ENCODE assay signal across 7 mouse cellular contexts in genomic region chr19:53076238-53076981, GRCm38 (mm10). TPM values are rescaled to one million over a fixed set of nuclear protein-coding genes. Genes with fewer than 3 reads are reported as not detected.
A peak's percentile ranks its signal among the peaks of the same experiment; 100 is the strongest.
DNase-seq lines count a peak whose midpoint lies in the region; ATAC-seq and TF ChIP-seq lines count a peak whose summit lies in the region.

No protein-coding gene starts in this region.

- 55% methylated on average over 18 of the region's 18 CpGs for WGBS in heart, embryonic 13.5 days
- 73% methylated on average over 18 of the region's 18 CpGs for WGBS in hindbrain, embryonic 16.5 days
- 75% methylated on average over 18 of the region's 18 CpGs for WGBS in midbrain, embryonic 16.5 days

- ATAC-seq in heart, embryonic 13.5 days (ENCODE audit: extremely low read depth, insufficient number of reproducible peaks, low FRiP score, low TSS enrichment): no peak; the same call in 1 of the 2 replicates
- no peak for ATAC-seq in hindbrain, embryonic 16.5 days
- no peak for ATAC-seq in midbrain, embryonic 16.5 days

- no peak for TF ChIP-seq CTCF in C2C12 (IDR thresholded peaks at IDR 0.05; ENCODE audit: control insufficient read depth, insufficient read depth, insufficient read length)

- H3K4me1 ChIP-seq in heart, embryonic 13.5 days: peaks cover 46% of the 10 kb centered on the region
- no peaks in the 10 kb centered on the region; the same call in 1 of the 2 replicates for H3K4me1 ChIP-seq in hindbrain, embryonic 16.5 days (ENCODE audit: control insufficient read depth, insufficient read depth, low read depth, low read length)
- H3K4me1 ChIP-seq in midbrain, embryonic 16.5 days (ENCODE audit: control insufficient read depth, insufficient read depth, low read length): no peaks in the 10 kb centered on the region; the same call in 1 of the 2 replicates

- H3K79me3 ChIP-seq in C2C12 (ENCODE audit: low read depth): no peaks in the 10 kb centered on the region

- peak overlapping the region; percentile 42 for H3K27ac ChIP-seq in heart, embryonic 13.5 days (replicated peaks)
- no peak overlapping the region for H3K27ac ChIP-seq in hindbrain, embryonic 16.5 days (ENCODE audit: low read depth, low read length)
- H3K27ac ChIP-seq in midbrain, embryonic 16.5 days (ENCODE audit: low read length): no peak overlapping the region

- H3K4me2 ChIP-seq in heart, embryonic 13.5 days: 0 out of 2 replicates have a peak overlapping the region, but pooled peaks have one; percentile 24
- no peak overlapping the region for H3K4me2 ChIP-seq in hindbrain, embryonic 16.5 days (ENCODE audit: low read length)
- H3K4me2 ChIP-seq in midbrain, embryonic 16.5 days (ENCODE audit: low read length): no peak overlapping the region

- H3K79me2 ChIP-seq in C2C12 (ENCODE audit: control insufficient read depth, insufficient read depth): no peaks in the 10 kb centered on the region

- no peaks in the 10 kb centered on the region for H3K36me3 ChIP-seq in C2C12 (ENCODE audit: control insufficient read depth, insufficient read depth)
- H3K36me3 ChIP-seq in heart, embryonic 13.5 days: no peaks in the 10 kb centered on the region
- H3K36me3 ChIP-seq in hindbrain, embryonic 16.5 days (ENCODE audit: control insufficient read depth, insufficient read depth, low read length): no peaks in the 10 kb centered on the region
- no peaks in the 10 kb centered on the region for H3K36me3 ChIP-seq in midbrain, embryonic 16.5 days (ENCODE audit: control insufficient read depth, insufficient read depth, low read length)

- H3K9ac ChIP-seq in heart, embryonic 13.5 days: no peak overlapping the region
- H3K9ac ChIP-seq in hindbrain, embryonic 16.5 days (ENCODE audit: low read depth, low read length): no peak overlapping the region
- no peak overlapping the region for H3K9ac ChIP-seq in midbrain, embryonic 16.5 days (ENCODE audit: low read depth, low read length)

- no peak overlapping the region for H3K4me3 ChIP-seq in C2C12 (ENCODE audit: insufficient read depth, poor library complexity, severe bottlenecking)
- H3K4me3 ChIP-seq in heart, embryonic 13.5 days: no peak overlapping the region
- H3K4me3 ChIP-seq in hindbrain, embryonic 16.5 days (ENCODE audit: low read length): no peak overlapping the region
- no peak overlapping the region for H3K4me3 ChIP-seq in midbrain, embryonic 16.5 days (ENCODE audit: low read depth, low read length)

- no peak overlapping the region for H3ac ChIP-seq in C2C12 (ENCODE audit: control insufficient read depth, insufficient read length, low read depth)

- no peaks in the 10 kb centered on the region for H3K9me3 ChIP-seq in heart, embryonic 13.5 days
- no peaks in the 10 kb centered on the region for H3K9me3 ChIP-seq in hindbrain, embryonic 16.5 days (ENCODE audit: control insufficient read depth, low read length)
- H3K9me3 ChIP-seq in midbrain, embryonic 16.5 days (replicated peaks; ENCODE audit: control insufficient read depth, low read length, poor library complexity, severe bottlenecking): no peaks in the 10 kb centered on the region

- H3K27me3 ChIP-seq in C2C12 (ENCODE audit: control insufficient read depth, insufficient read depth, insufficient read length): peaks cover 4% of the 10 kb centered on the region
- H3K27me3 ChIP-seq in heart, embryonic 13.5 days (replicated peaks): no peaks in the 10 kb centered on the region
- no peaks in the 10 kb centered on the region for H3K27me3 ChIP-seq in hindbrain, embryonic 16.5 days (replicated peaks; ENCODE audit: control insufficient read depth, insufficient read depth, low read length)
- H3K27me3 ChIP-seq in midbrain, embryonic 16.5 days (ENCODE audit: control insufficient read depth, insufficient read depth, low read depth, low read length): no peaks in the 10 kb centered on the region

- peak; percentile 57 for DNase-seq in adipocyte (ENCODE audit: low spot score)
- peak; percentile 39 to 53 for DNase-seq in left cerebral cortex, adult 18-20 months (ENCODE audit: low spot score in 2 of 2)
- DNase-seq in right cerebral cortex, postnatal 36 days (ENCODE audit: low spot score in 2 of 2): peak; percentile 32 to 41

TF ChIP-seq in C2C12, 6 proteins besides CTCF, POLR2A, EP300 and RAD21:
- TF ChIP-seq MYOD1 (IDR thresholded peaks at IDR 0.05; ENCODE audit: control insufficient read depth, insufficient read length, low read depth): no peak
- no peak for TF ChIP-seq MYOG (IDR thresholded peaks at IDR 0.05; ENCODE audit: control insufficient read depth, extremely low read depth, insufficient read length)
- peak; percentile 35 for TF ChIP-seq USF1 (IDR thresholded peaks at IDR 0.05; ENCODE audit: low read depth)
- no peak for TF ChIP-seq MAX (IDR thresholded peaks at IDR 0.05)
TF ChIP-seq in C2C12: peak in this region for 1.

RNA-seq across cellular contexts. Expression of gene Xpnpep1, which starts 36.4 kb away (rescaled TPM):
- 132 TPM for polyA plus RNA-seq in C2C12 (2012; fragmentation: generic; extraction: Trizol)
- 142 and 151 TPM in 2 replicates for polyA plus RNA-seq in heart, embryonic 13.5 days (2015; fragmentation: Nextera tagmentation; extraction: Ambion mirVana)
- 10 to 100 TPM; 60.4 to 65.1 TPM for total RNA-seq in left cerebral cortex, adult 18-20 months (2021)
- polyA plus RNA-seq in hindbrain, embryonic 16.5 days (2015; fragmentation: Nextera tagmentation; extraction: Ambion mirVana): 118 and 129 TPM in 2 replicates
- 114 and 132 TPM in 2 replicates for polyA plus RNA-seq in midbrain, embryonic 16.5 days (2015; fragmentation: Nextera tagmentation; extraction: Ambion mirVana)
